Mouse (Mus musculus) adrenal gland, postnatal 36 days (tissue): ENCODE measurements around the gene Ndufs4. TPM values are rescaled to one million over a fixed set of nuclear protein-coding genes. Genes with fewer than 3 reads are reported as not detected.

Experiments used
- total RNA-seq, 2 experiments: library from RNA; stranded (reverse); gene quantifications; 2 replicates each; pipeline ENCODE4 v1.2.3; 2021

Ndufs4 gene
- total RNA-seq, 2 experiments from 2014 or later, result 228 to 263 TPM

Other genes starting within 250 kb of the Ndufs4 start
- gene Fst, start 70.7 kb upstream of the Ndufs4 start, total RNA-seq, result 10 to 100 TPM; 11.5 to 16.5 TPM